Mouse (Mus musculus): ENCODE measurements at regions not wholly inside any gene's neighbourhood (a gene's known extent, or its start where the extent isn't known, plus 50 kb on each side); places are given as distances from the start of the nearest gene placed in this dataset.

- ATAC-seq (ENCODE audit: low FRiP score) (no peak), DNase-seq (ENCODE audit: low spot score) (no peak)
- Histone ChIP-seq H3K4me2 (replicated peaks) (no peak overlapping the region), H3K9me3 (ENCODE audit: control insufficient read depth, low read length) (no peaks in the 10 kb centered on the region), H3K4me3 (replicated peaks; ENCODE audit: low read length) (no peak overlapping the region), H3K27me3 (ENCODE audit: control insufficient read depth, insufficient read depth, low read length) (no peaks in the 10 kb centered on the region), H3K9ac (no peak overlapping the region), H3K4me1 (replicated peaks; ENCODE audit: control insufficient read depth, insufficient read depth, low read length) (no peaks in the 10 kb centered on the region), H3K27ac (no peak overlapping the region), H3K36me3 (replicated peaks; ENCODE audit: control insufficient read depth, insufficient read depth) (no peaks in the 10 kb centered on the region)
- WGBS = 97% methylated on average over 7 of the region's 7 CpGs
Observed at GRCm38 (mm10) chr14:105706756-105707155, 189.9 kb downstream of the Spry2 start.

DNA sequence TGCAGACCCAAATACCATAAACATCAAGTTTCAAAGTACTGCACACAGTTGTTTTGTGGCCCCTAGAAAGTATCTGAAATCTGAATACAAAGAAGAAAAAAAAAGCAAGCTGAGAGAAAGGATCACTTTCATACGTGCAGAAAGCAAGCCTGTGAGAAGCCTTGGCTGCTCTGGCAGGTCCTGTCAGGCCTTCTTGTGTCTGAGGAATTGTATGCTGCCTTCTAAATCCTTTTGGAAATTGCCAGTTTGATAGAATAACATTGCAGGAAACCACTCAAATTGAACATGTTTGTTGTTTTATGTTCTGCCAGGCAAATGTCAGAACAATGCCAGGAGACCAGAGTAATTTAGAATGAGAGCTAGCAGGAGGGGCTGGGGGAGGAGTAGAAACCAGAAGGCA is 198.0 kb downstream of the Spry2 start:
- H3K4me1 ChIP-seq (replicated peaks; ENCODE audit: control insufficient read depth, insufficient read depth, low read length) = no peaks in the 10 kb centered on the region
- no peak overlapping the region for H3K4me3 ChIP-seq (replicated peaks; ENCODE audit: low read length)
- H3K36me3 ChIP-seq (replicated peaks; ENCODE audit: control insufficient read depth, insufficient read depth) = no peaks in the 10 kb centered on the region
- H3K4me2 ChIP-seq (replicated peaks) = no peak overlapping the region
- H3K27ac ChIP-seq = no peak overlapping the region
- no peak for DNase-seq (ENCODE audit: low spot score)
- ATAC-seq (ENCODE audit: low FRiP score) = no peak
- 27% methylated on average over 1 of the region's 1 CpGs for WGBS
- no peaks in the 10 kb centered on the region for H3K9me3 ChIP-seq (ENCODE audit: control insufficient read depth, low read length)
- H3K27me3 ChIP-seq (ENCODE audit: control insufficient read depth, insufficient read depth, low read length) = no peaks in the 10 kb centered on the region
- H3K9ac ChIP-seq = no peak overlapping the region

DNA sequence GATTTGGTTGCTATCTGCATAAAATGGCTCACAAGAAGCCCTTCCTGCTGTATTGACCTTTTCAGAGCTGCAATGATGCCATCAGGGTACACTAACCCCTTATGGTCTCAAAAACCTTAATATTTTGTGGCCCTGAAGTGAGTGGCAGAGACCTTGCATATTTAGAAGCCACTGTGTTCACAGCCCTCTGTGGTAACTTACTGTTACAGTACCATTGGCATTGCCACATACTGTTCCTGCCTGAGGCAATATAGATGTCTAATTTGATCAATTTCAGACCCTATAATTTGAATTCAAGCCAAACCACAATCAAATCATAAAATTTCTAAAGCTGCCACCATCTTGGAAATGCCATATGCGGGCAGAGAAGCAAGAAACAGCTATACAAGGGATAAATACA is 198.5 kb downstream of the Spry2 start:
- Histone ChIP-seq H3K36me3 (replicated peaks; ENCODE audit: control insufficient read depth, insufficient read depth) (no peaks in the 10 kb centered on the region), H3K27ac (no peak overlapping the region), H3K27me3 (ENCODE audit: control insufficient read depth, insufficient read depth, low read length) (no peaks in the 10 kb centered on the region), H3K4me2 (replicated peaks) (no peak overlapping the region), H3K4me1 (replicated peaks; ENCODE audit: control insufficient read depth, insufficient read depth, low read length) (no peaks in the 10 kb centered on the region), H3K4me3 (replicated peaks; ENCODE audit: low read length) (no peak overlapping the region), H3K9ac (no peak overlapping the region), H3K9me3 (ENCODE audit: control insufficient read depth, low read length) (no peaks in the 10 kb centered on the region)
- no peak for DNase-seq (ENCODE audit: low spot score)
- WGBS = 97% methylated on average over 1 of the region's 1 CpGs
- ATAC-seq (ENCODE audit: low FRiP score) = no peak

- no peak for ATAC-seq (ENCODE audit: low FRiP score)
- H3K4me2 ChIP-seq (replicated peaks) = no peak overlapping the region
- WGBS = 83% methylated on average over 13 of the region's 13 CpGs
Observed at GRCm38 (mm10) chr14:105697398-105697797, 199.2 kb downstream of the Spry2 start.

GRCm38 (mm10) chr14:105694969-105695368 is 201.7 kb downstream of the Spry2 start:
- H3K9me3 ChIP-seq (ENCODE audit: control insufficient read depth, low read length) = no peaks in the 10 kb centered on the region
- no peaks in the 10 kb centered on the region for H3K27me3 ChIP-seq (ENCODE audit: control insufficient read depth, insufficient read depth, low read length)
- no peaks in the 10 kb centered on the region for H3K4me1 ChIP-seq (replicated peaks; ENCODE audit: control insufficient read depth, insufficient read depth, low read length)
- H3K9ac ChIP-seq = no peak overlapping the region
- no peak for ATAC-seq (ENCODE audit: low FRiP score)
- H3K36me3 ChIP-seq (replicated peaks; ENCODE audit: control insufficient read depth, insufficient read depth) = no peaks in the 10 kb centered on the region
- no peak overlapping the region for H3K27ac ChIP-seq
- no peak overlapping the region for H3K4me2 ChIP-seq (replicated peaks)
- DNase-seq (ENCODE audit: low spot score) = no peak
- H3K4me3 ChIP-seq (replicated peaks; ENCODE audit: low read length) = no peak overlapping the region

More at GRCm38 (mm10) chr14:105697398-105697797, 199.2 kb downstream of the Spry2 start:
- no peaks in the 10 kb centered on the region for H3K9me3 ChIP-seq (ENCODE audit: control insufficient read depth, low read length)
- H3K27me3 ChIP-seq (ENCODE audit: control insufficient read depth, insufficient read depth, low read length) = no peaks in the 10 kb centered on the region
- H3K9ac ChIP-seq = no peak overlapping the region
- no peaks in the 10 kb centered on the region for H3K4me1 ChIP-seq (replicated peaks; ENCODE audit: control insufficient read depth, insufficient read depth, low read length)
- no peak for DNase-seq (ENCODE audit: low spot score)
- no peak overlapping the region for H3K4me3 ChIP-seq (replicated peaks; ENCODE audit: low read length)
- H3K36me3 ChIP-seq (replicated peaks; ENCODE audit: control insufficient read depth, insufficient read depth) = no peaks in the 10 kb centered on the region
- no peak overlapping the region for H3K27ac ChIP-seq

DNA sequence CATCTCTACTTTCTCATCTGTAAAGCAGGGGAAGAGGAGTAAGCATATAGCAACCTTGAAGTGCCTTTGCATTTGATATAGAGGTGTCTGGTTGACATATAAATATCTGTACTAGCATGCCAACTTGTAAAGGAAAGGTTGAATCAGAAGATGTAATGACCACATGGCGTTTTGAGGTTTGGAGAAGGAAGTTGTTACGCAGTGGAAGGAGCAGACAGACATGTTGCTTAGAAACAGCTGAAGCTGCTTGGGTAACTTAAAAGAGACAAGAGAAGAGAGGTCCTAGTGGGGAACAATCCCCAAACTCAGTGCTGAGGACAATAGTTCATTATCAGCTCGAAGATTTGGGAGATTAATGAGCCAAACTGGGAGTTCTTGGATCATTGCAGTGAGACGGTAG is 202.9 kb downstream of the Spry2 start:
- H3K9ac ChIP-seq = no peak overlapping the region
- no peaks in the 10 kb centered on the region for H3K36me3 ChIP-seq (replicated peaks; ENCODE audit: control insufficient read depth, insufficient read depth)
- no peak for ATAC-seq (ENCODE audit: low FRiP score)
- 85% methylated on average over 4 of the region's 4 CpGs for WGBS
- H3K9me3 ChIP-seq (ENCODE audit: control insufficient read depth, low read length) = no peaks in the 10 kb centered on the region
- H3K27ac ChIP-seq = no peak overlapping the region
- no peaks in the 10 kb centered on the region for H3K27me3 ChIP-seq (ENCODE audit: control insufficient read depth, insufficient read depth, low read length)
- no peak overlapping the region for H3K4me3 ChIP-seq (replicated peaks; ENCODE audit: low read length)
- no peak overlapping the region for H3K4me2 ChIP-seq (replicated peaks)
- H3K4me1 ChIP-seq (replicated peaks; ENCODE audit: control insufficient read depth, insufficient read depth, low read length) = no peaks in the 10 kb centered on the region
- DNase-seq (ENCODE audit: low spot score) = no peak

DNA sequence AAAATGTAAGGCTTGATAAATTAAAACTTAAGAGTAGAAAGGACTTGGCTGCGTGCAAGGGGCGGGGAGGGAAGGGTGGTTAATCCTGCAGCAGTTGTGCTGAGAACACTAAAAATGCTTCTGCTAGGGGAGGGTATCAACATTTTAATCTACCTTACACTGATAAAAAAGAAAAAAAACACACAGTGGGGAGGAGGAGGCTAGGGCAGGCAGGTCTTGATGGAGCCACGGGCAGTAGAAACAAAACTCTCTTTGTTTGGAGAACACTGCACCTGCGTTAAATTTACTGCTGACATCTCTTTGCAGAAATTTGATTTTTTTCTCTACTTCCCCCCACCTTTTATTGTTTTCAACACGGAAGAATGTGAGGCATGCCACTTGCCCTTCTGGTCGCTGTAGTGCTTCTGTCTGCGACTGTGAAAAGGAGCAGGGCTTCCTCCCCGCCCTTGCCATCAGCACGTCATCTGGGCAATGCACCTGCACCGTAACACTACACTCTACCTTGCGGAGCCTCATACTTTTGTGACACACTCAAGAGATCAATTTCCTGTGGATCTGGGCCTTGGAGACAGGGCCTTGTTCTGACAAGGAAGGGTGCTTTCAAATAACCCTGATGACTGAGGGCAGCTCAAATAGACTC is 211.7 kb downstream of the Spry2 start:
- no peak overlapping the region for H3K9ac ChIP-seq
- 64% methylated on average over 11 of the region's 11 CpGs for WGBS
- no peak for ATAC-seq (ENCODE audit: low FRiP score)
- DNase-seq (ENCODE audit: low spot score) = no peak
- H3K4me2 ChIP-seq (replicated peaks) = no peak overlapping the region
- no peak overlapping the region for H3K4me3 ChIP-seq (replicated peaks; ENCODE audit: low read length)
- H3K27me3 ChIP-seq (ENCODE audit: control insufficient read depth, insufficient read depth, low read length) = no peaks in the 10 kb centered on the region
- no peaks in the 10 kb centered on the region for H3K4me1 ChIP-seq (replicated peaks; ENCODE audit: control insufficient read depth, insufficient read depth, low read length)
- H3K27ac ChIP-seq = no peak overlapping the region
- H3K9me3 ChIP-seq (ENCODE audit: control insufficient read depth, low read length) = no peaks in the 10 kb centered on the region
- H3K36me3 ChIP-seq (replicated peaks; ENCODE audit: control insufficient read depth, insufficient read depth) = no peaks in the 10 kb centered on the region

DNA sequence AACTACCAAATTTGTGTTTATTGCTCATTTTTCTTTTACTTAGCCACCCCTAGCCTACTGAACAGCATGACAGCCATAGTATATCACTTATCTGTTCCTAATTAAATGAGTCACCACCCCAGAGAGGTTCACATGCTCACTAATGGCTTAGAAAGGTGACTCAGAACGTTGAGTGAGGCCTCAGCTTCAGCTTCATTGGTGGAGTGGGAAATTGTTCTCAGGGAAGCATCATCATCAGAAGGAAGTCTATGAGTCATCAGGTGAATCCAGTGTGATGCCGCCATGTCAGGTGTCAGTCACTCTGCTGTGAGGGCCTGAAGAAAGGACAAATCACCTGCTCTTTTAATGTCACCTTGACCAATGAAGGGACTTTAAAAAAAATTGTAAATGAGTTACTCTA is 212.3 kb downstream of the Spry2 start:
- no peak for DNase-seq (ENCODE audit: low spot score)
- H3K9me3 ChIP-seq (ENCODE audit: control insufficient read depth, low read length) = no peaks in the 10 kb centered on the region
- no peak overlapping the region for H3K4me3 ChIP-seq (replicated peaks; ENCODE audit: low read length)
- whole genome bisulfite sequencing = 82% methylated on average over 2 of the region's 2 CpGs
- H3K27ac ChIP-seq = no peak overlapping the region
- no peaks in the 10 kb centered on the region for H3K36me3 ChIP-seq (replicated peaks; ENCODE audit: control insufficient read depth, insufficient read depth)
- H3K4me1 ChIP-seq (replicated peaks; ENCODE audit: control insufficient read depth, insufficient read depth, low read length) = no peaks in the 10 kb centered on the region
- no peak for ATAC-seq (ENCODE audit: low FRiP score)
- H3K27me3 ChIP-seq (ENCODE audit: control insufficient read depth, insufficient read depth, low read length) = no peaks in the 10 kb centered on the region
- no peak overlapping the region for H3K4me2 ChIP-seq (replicated peaks)
- no peak overlapping the region for H3K9ac ChIP-seq

- Histone ChIP-seq H3K9me3 (ENCODE audit: control insufficient read depth, low read length) (no peaks in the 10 kb centered on the region), H3K36me3 (replicated peaks; ENCODE audit: control insufficient read depth, insufficient read depth) (no peaks in the 10 kb centered on the region), H3K4me3 (replicated peaks; ENCODE audit: low read length) (no peak overlapping the region), H3K4me1 (replicated peaks; ENCODE audit: control insufficient read depth, insufficient read depth, low read length) (peaks cover 9% of the 10 kb centered on the region; the same call in 1 of the 2 replicates), H3K27ac (no peak overlapping the region), H3K27me3 (ENCODE audit: control insufficient read depth, insufficient read depth, low read length) (no peaks in the 10 kb centered on the region), H3K4me2 (replicated peaks) (peak overlapping the region; percentile 15; the same call in 1 of the 2 replicates), H3K9ac (no peak overlapping the region)
- DNase-seq (ENCODE audit: low spot score) (no peak), ATAC-seq (ENCODE audit: low FRiP score) (no peak)
- WGBS = 11% methylated on average over 4 of the region's 4 CpGs
Observed at GRCm38 (mm10) chr14:105676646-105676930, 220.0 kb downstream of the Spry2 start.

Data from hindbrain, embryonic 14.5 days (tissue).